Mouse (Mus musculus) midbrain, embryonic 16.5 days (tissue): Measurements from ENCODE around the gene Dgke. TPM values are rescaled to one million over a fixed set of nuclear protein-coding genes. Genes with fewer than 3 reads are reported as not detected.

Experiments
- ATAC-seq: fragments of 200-750 bp; cut with Nextera tagmentation; 2 replicates; pipeline ENCODE4 v1.8.0; 2017; ENCODE audit warnings: moderate TSS enrichment
- H3K27ac ChIP-seq: fragments of 300-500 bp; sonication (generic); 2 replicates; pipeline ENCODE4 v1.5.1; 2014; ENCODE audit warnings: mild to moderate bottlenecking, low read length, mixed read lengths
- H3K27me3 ChIP-seq: fragments of 300-500 bp; sonication (generic); 2 replicates; pipeline ENCODE4 v1.6.1; 2014; ENCODE audit warnings: low read depth, low read length, mixed read lengths; ENCODE audit not compliant: control insufficient read depth, insufficient read depth
- H3K36me3 ChIP-seq: fragments of 300-500 bp; sonication (generic); 2 replicates; pipeline ENCODE4 v1.6.1; 2014; ENCODE audit warnings: mild to moderate bottlenecking, low read length, moderate library complexity, mixed read lengths; ENCODE audit not compliant: control insufficient read depth, insufficient read depth
- H3K4me1 ChIP-seq: fragments of 300-500 bp; sonication (generic); 2 replicates; pipeline ENCODE4 v1.6.1; 2014; ENCODE audit warnings: mild to moderate bottlenecking, low read length, mixed read lengths; ENCODE audit not compliant: control insufficient read depth, insufficient read depth
- H3K4me2 ChIP-seq: fragments of 300-500 bp; sonication (generic); 2 replicates; pipeline ENCODE4 v1.6.1; 2014; ENCODE audit warnings: mild to moderate bottlenecking, low read length, mixed read lengths
- H3K4me3 ChIP-seq: fragments of 300-500 bp; sonication (generic); 2 replicates; pipeline ENCODE4 v1.5.1; 2014; ENCODE audit warnings: low read depth, mild to moderate bottlenecking, low read length, moderate library complexity, mixed read lengths
- H3K9ac ChIP-seq: fragments of 300-500 bp; sonication (generic); 2 replicates; pipeline ENCODE4 v1.6.1; 2014; ENCODE audit warnings: low read depth, low read length, mixed read lengths
- H3K9me3 ChIP-seq: fragments of 300-500 bp; sonication (generic); replicated peaks from 2 replicates; pipeline ENCODE4 v1.6.1; 2014; ENCODE audit warnings: mild to moderate bottlenecking, low read length, mixed read lengths; ENCODE audit not compliant: control insufficient read depth, poor library complexity, severe bottlenecking
- WGBS: fragments of 180-500 bp; shearing (Covaris S2); extraction: QIAGEN DNeasy Blood & Tissue Kit; methylation state at CpG from one replicate; pipeline ENCODE4 v1.1.7; 2014; 5-methylcytosine and 5-hydroxymethylcytosine counted together
- polyA plus RNA-seq: library from polyadenylated mRNA; unstranded; fragments of >200 nt; fragmentation: Nextera tagmentation; extraction: Ambion mirVana; gene quantifications from 2 replicates; pipeline ENCODE4 v1.2.1, GENCODE M21; 2015

Gene Dgke
- polyA plus RNA-seq, 1 experiment from 2014 or later: 18.2 TPM

DNA sequence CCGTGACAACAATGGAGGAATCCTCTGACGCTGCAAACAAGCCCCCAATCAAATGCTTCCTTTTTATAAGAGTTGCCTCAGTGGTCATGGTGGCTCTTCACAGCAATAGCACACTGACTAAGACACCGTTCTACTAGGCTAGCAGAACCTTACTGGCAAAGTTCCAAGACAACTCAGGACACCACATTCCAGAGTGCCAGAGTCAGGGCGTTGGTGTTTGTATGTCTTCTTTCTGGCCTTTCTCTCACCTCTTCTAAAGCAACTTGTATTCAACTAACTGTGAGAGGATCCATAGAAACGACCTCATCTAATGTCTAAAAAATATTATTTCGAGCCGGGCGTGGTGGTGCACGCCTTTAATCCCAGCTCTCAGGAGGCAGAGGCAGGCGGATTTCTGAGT is 43.2 kb downstream of the Dgke start:
- Histone ChIP-seq H3K4me2 (no peak overlapping the region), H3K9me3 (no peaks in the 10 kb centered on the region), H3K4me3 (no peak overlapping the region), H3K36me3 (no peaks in the 10 kb centered on the region), H3K27ac (no peak overlapping the region), H3K9ac (no peak overlapping the region), H3K4me1 (no peaks in the 10 kb centered on the region), H3K27me3 (no peaks in the 10 kb centered on the region)
- no peak for ATAC-seq
- WGBS: 74% methylated on average over 10 of the region's 10 CpGs

DNA sequence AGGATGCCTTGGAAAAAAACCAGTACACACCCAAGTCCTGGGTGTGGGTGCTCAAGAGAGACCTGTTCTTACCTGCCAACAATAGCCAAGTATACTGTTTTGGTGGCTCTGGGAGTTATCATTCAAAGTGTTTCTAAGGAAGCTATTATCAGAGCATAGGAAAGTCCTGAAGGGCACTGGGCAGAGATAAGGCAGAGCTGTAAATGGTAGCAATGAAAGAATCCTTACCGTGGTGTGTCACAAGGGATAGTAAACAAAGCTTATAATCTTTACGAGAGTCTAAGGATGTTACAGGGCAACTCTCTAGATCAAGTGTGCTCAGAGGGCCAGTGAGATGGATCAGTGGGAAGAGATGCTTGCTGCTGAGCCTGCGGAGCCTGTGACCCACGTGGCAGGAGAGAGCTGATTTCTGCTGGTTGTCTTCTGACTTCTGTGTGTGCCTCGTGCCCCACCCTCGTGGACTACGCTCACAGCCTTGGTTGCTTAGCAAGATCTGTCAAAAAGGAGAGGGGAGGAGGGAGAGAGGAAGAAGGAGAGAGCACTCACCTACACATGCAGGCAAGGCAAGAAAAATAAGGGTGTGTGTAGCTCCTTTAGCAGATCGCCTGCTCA is 44.4 kb downstream of the Dgke start:
- Histone ChIP-seq H3K9ac (no peak overlapping the region), H3K9me3 (no peaks in the 10 kb centered on the region), H3K27me3 (no peaks in the 10 kb centered on the region), H3K36me3 (no peaks in the 10 kb centered on the region), H3K4me3 (no peak overlapping the region), H3K4me2 (no peak overlapping the region), H3K27ac (no peak overlapping the region), H3K4me1 (no peaks in the 10 kb centered on the region)
- no peak for ATAC-seq
- 71% methylated on average over 8 of the region's 8 CpGs for WGBS

DNA sequence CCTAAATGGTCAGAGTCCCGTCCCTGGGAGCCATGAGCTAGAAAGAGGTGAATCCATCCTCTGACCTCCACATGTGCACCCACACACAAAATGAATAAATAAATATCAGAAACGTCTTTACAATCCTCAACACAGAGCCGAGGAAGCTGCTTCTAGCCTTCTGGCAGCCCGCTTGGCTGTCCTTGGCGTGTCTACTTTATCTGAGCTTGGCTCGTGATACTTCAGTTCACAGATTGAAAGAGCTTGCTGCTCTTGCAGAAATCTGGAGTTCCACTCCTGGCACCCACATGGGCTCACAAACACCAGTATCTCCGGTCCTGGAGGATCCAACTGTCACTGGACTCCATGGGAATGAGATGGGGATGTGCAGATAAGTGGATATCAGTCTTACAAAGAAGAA is 45.0 kb downstream of the Dgke start:
- no peak overlapping the region for H3K4me3 ChIP-seq
- H3K9me3 ChIP-seq: no peaks in the 10 kb centered on the region
- WGBS: 72% methylated on average over 7 of the region's 7 CpGs
- no peak for ATAC-seq
- no peaks in the 10 kb centered on the region for H3K36me3 ChIP-seq
- H3K4me1 ChIP-seq: no peaks in the 10 kb centered on the region
- H3K4me2 ChIP-seq: no peak overlapping the region
- H3K27ac ChIP-seq: no peak overlapping the region
- H3K27me3 ChIP-seq: no peaks in the 10 kb centered on the region
- no peak overlapping the region for H3K9ac ChIP-seq

DNA sequence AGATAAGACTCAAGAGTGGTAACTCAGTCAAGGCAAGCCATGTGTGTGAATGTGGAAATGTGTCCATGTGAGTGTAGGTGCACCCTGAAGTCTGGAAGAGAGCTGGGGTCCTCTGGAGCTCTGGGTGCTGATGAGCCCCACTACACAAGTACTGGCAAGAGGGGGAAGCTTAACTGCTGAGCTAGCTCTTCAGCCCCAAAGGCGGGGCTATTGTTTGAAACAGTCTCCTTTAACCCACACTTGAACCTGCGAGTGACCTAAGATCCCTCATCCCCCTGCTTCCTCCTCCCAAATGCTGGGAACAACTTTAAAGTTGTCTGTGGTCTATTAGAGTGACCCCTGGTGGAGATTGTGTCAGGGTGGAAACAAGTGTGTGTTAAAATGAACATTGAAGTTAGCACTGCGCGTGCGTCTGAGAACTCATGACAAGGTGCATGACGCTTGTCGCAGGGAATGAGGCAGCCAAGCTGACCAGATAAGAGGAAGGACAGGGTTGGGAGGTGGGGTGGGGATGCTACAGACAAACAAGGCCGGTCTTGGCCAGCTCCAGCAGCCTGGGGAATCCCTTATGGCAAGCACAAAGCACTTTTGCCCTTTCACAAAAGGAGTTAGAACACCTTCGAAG is 45.9 kb downstream of the Dgke start:
- H3K36me3 ChIP-seq: no peaks in the 10 kb centered on the region
- no peaks in the 10 kb centered on the region for H3K4me1 ChIP-seq
- no peak overlapping the region for H3K27ac ChIP-seq
- H3K4me3 ChIP-seq: no peak overlapping the region
- no peak overlapping the region for H3K9ac ChIP-seq
- H3K27me3 ChIP-seq: no peaks in the 10 kb centered on the region
- H3K9me3 ChIP-seq: no peaks in the 10 kb centered on the region
- ATAC-seq: no peak
- WGBS: 71% methylated on average over 9 of the region's 9 CpGs
- no peak overlapping the region for H3K4me2 ChIP-seq

DNA sequence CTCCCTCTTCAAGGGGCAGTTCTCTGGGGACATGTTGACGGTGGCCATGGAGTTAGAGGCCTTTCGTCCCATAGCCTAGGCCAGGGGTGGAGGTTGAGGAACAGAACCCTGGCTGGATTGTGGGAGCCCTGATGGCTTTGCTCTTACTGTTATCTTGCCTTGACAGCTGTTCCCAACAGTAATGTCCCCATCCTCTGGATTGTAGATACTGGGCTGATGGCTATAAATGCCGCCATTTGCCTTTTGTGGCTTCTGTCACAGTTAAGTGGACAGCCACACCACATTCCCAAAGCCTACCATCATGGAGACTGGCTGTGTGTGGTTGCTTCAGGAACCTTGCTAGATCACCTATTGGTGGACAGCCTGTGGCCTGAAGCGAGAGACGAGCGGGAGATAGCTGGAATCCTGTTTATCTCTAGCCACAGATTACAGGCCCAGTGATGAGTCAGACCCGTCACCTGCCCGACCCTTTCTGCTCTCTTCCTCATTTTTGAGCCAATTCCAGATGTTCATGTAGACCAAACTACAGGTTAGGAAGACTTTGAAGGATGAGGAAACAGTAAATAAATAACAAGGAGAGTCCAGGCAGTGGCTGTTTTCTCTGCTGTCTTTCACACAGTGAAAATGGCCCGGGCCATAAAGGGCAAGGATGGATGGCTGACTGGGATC is 49.0 kb downstream of the Dgke start:
- H3K9me3 ChIP-seq: no peaks in the 10 kb centered on the region
- H3K4me2 ChIP-seq: no peak overlapping the region
- H3K27ac ChIP-seq: no peak overlapping the region
- H3K36me3 ChIP-seq: no peaks in the 10 kb centered on the region
- H3K9ac ChIP-seq: no peak overlapping the region
- no peak for ATAC-seq
- 91% methylated on average over 9 of the region's 9 CpGs for WGBS
- no peak overlapping the region for H3K4me3 ChIP-seq
- H3K27me3 ChIP-seq: no peaks in the 10 kb centered on the region
- no peaks in the 10 kb centered on the region for H3K4me1 ChIP-seq

DNA sequence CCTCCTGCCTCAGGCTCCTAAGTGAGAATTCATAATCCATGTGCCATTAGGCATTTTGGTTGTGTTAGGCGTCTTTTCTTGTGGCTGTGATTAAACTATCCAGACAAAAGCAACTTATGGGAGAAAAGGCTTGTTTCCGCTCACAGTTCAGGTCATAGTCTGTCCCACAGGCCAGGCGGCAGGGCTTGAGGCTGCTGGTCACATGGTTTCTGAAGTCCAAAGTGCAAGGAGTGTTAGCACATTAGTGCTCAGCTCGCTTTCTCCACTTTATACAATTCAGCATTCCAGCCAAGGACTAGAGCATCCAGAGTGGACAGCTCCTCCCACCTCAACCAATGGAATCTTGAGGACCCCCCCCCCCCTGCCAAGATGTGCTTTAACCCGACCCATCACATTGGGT is 54.4 kb downstream of the Dgke start:
- H3K27ac ChIP-seq: no peak overlapping the region
- no peak overlapping the region for H3K9ac ChIP-seq
- 94% methylated on average over 5 of the region's 5 CpGs for WGBS
- H3K36me3 ChIP-seq: no peaks in the 10 kb centered on the region
- no peaks in the 10 kb centered on the region for H3K4me1 ChIP-seq
- ATAC-seq: no peak
- H3K9me3 ChIP-seq: no peaks in the 10 kb centered on the region
- no peak overlapping the region for H3K4me2 ChIP-seq
- H3K4me3 ChIP-seq: no peak overlapping the region
- no peaks in the 10 kb centered on the region for H3K27me3 ChIP-seq

DNA sequence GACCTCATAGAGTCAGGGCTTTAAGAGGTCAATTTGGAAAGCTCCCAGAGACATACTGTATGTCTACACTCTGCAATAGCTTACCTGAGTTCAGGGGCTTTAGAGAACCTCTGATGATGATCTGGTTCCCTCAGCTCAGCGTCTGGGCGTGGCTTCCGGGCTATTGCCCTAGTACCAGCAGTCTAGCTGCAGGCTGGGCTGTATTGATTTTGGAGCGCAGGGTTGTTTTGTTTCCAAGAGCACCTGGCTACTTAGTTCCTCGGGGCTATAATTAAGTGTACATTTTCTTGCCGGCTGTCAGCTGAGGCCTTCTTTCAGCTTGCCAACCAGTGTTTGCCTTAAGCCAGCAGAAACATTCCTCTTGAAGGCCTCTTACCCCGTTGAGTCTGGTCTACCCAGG is 57.2 kb downstream of the Dgke start:
- no peaks in the 10 kb centered on the region for H3K36me3 ChIP-seq
- 80% methylated on average over 7 of the region's 7 CpGs for WGBS
- H3K4me1 ChIP-seq: no peaks in the 10 kb centered on the region
- no peak overlapping the region for H3K4me2 ChIP-seq
- no peak for ATAC-seq
- H3K27ac ChIP-seq: no peak overlapping the region
- H3K9me3 ChIP-seq: no peaks in the 10 kb centered on the region
- no peak overlapping the region for H3K9ac ChIP-seq
- H3K4me3 ChIP-seq: no peak overlapping the region
- no peaks in the 10 kb centered on the region for H3K27me3 ChIP-seq

DNA sequence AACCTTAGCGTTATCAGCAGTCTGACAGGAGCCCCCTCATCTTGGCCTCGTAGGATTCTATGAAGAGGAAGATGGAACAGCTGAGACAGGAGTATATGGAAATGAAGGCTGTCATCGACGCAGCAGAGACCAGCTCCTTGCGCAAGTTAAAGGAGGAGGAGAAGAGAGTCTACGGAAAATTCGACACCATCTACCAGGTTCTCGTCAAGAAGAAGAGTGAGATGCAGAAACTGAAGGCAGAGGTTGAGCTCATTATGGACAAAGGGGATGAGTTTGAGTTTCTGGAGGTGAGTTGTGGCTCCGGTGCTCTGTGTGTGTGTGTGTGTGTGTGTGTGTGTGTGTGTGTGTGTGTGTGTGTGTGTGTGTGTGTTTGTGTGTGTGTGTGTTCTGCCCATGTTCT is 57.6 kb downstream of the Dgke start:
- H3K27me3 ChIP-seq: no peaks in the 10 kb centered on the region
- H3K9me3 ChIP-seq: no peaks in the 10 kb centered on the region
- 89% methylated on average over 9 of the region's 9 CpGs for WGBS
- H3K4me1 ChIP-seq: no peaks in the 10 kb centered on the region
- H3K4me3 ChIP-seq: no peak overlapping the region
- H3K27ac ChIP-seq: no peak overlapping the region
- no peaks in the 10 kb centered on the region for H3K36me3 ChIP-seq
- no peak overlapping the region for H3K9ac ChIP-seq
- H3K4me2 ChIP-seq: no peak overlapping the region
- no peak for ATAC-seq

DNA sequence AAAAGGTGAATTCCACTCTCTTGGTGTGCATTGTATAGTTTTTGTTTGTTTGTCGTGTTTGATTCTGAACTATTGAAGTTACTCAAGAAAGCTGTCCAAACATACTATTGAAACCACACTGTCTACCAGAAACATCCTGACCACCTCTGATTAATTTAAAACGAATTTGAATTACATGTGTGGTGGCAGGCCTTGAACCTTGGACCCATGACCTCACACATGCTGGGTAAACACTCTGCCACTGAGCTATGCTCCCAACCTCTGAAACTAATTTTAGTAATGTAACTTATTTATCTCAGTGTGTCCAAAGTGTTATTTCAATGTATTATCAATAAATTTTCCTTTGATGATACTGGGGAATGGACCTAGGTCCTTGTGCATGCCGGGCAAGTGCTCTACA is 59.1 kb downstream of the Dgke start:
- Histone ChIP-seq H3K4me2 (no peak overlapping the region), H3K4me1 (no peaks in the 10 kb centered on the region)

More for the DNA sequence above, 59.1 kb downstream of the Dgke start:
- Histone ChIP-seq H3K4me3 (no peak overlapping the region), H3K27ac (no peak overlapping the region), H3K27me3 (no peaks in the 10 kb centered on the region), H3K9ac (no peak overlapping the region), H3K9me3 (no peaks in the 10 kb centered on the region), H3K36me3 (no peaks in the 10 kb centered on the region)
- ATAC-seq: no peak
- WGBS: 92% methylated on average over 3 of the region's 3 CpGs
